Mouse (Mus musculus): Measurements from ENCODE around the gene Gm20388.

- no peak for TF ChIP-seq CTCF (IDR thresholded peaks at IDR 0.05; ENCODE audit: borderline replicate concordance, extremely low read depth, insufficient read depth, insufficient read length)
- no peak for TF ChIP-seq POLR2A (IDR thresholded peaks at IDR 0.05; ENCODE audit: borderline replicate concordance, extremely low read depth, insufficient read depth, insufficient read length, poor library complexity, severe bottlenecking)
Observed at GRCm38 (mm10) chr8:120997926-120998325, 1087.3 kb downstream of the Gm20388 start.

Measured in brain, embryonic 14.5 days (tissue).